Mouse (Mus musculus) embryonic facial prominence, embryonic 11.5 days (tissue): ENCODE data around the gene Slc43a3. TPM values are rescaled to one million over a fixed set of nuclear protein-coding genes. Genes with fewer than 3 reads are reported as not detected.
"Not testable (repeated sequence)": the region's sequence is repeated elsewhere in the genome, so short reads cannot be mapped to it uniquely, and the experiment has no call there.

Source experiments
- ATAC-seq: fragments of 200-750 bp; cut with Nextera tagmentation; replicated peaks from 2 replicates; pipeline ENCODE4 v1.8.0; 2017; ENCODE audit warnings: low read depth; ENCODE audit not compliant: insufficient number of reproducible peaks, low FRiP score, low TSS enrichment
- DNase-seq: peaks from one replicate; pipeline ENCODE4 v3.0.0-alpha.2; 2015; ENCODE audit warnings: low spot score
- H3K27ac ChIP-seq: fragments of 300-500 bp; sonication (generic); replicated peaks from 2 replicates; pipeline ENCODE4 v1.5.1; 2014; ENCODE audit warnings: mild to moderate bottlenecking, low read depth, low read length, control low read depth
- H3K27me3 ChIP-seq: fragments of 300-500 bp; sonication (generic); 2 replicates; pipeline ENCODE4 v1.6.1; 2014; ENCODE audit warnings: mild to moderate bottlenecking, low read length, moderate library complexity, mixed read lengths; ENCODE audit not compliant: control insufficient read depth, insufficient read depth
- H3K36me3 ChIP-seq: fragments of 300-500 bp; sonication (generic); replicated peaks from 2 replicates; pipeline ENCODE4 v1.6.1; 2014; ENCODE audit warnings: low read depth, mild to moderate bottlenecking, low read length, moderate library complexity, mixed read lengths; ENCODE audit not compliant: control insufficient read depth, insufficient read depth
- H3K4me1 ChIP-seq: fragments of 300-500 bp; sonication (generic); 2 replicates; pipeline ENCODE4 v1.6.1; 2014; ENCODE audit warnings: low read length, mixed read lengths; ENCODE audit not compliant: control insufficient read depth, insufficient read depth
- H3K4me2 ChIP-seq: fragments of 300-500 bp; sonication (generic); 2 replicates; pipeline ENCODE4 v1.6.1; 2014; ENCODE audit warnings: low read depth, mild to moderate bottlenecking, control low read depth, low read length, moderate library complexity
- H3K4me3 ChIP-seq: fragments of 300-500 bp; sonication (generic); 2 replicates; pipeline ENCODE4 v1.5.1; 2014; ENCODE audit warnings: low read depth, low read length, control low read depth
- H3K9ac ChIP-seq: fragments of 300-500 bp; sonication (generic); replicated peaks from 2 replicates; pipeline ENCODE4 v1.6.1; 2014; ENCODE audit warnings: mild to moderate bottlenecking, control low read depth, low read length
- H3K9me3 ChIP-seq: fragments of 300-500 bp; sonication (generic); replicated peaks from 2 replicates; pipeline ENCODE4 v1.6.1; 2016; ENCODE audit warnings: mild to moderate bottlenecking, low read length, inconsistent platforms, mixed read lengths; ENCODE audit not compliant: control insufficient read depth
- WGBS: fragments of 180-500 bp; shearing (Covaris S2); extraction: QIAGEN DNeasy Blood & Tissue Kit; methylation state at CpG from one replicate; pipeline ENCODE4 v1.1.7; 2014; 5-methylcytosine and 5-hydroxymethylcytosine counted together
- polyA plus RNA-seq: library from polyadenylated mRNA; unstranded; fragments of >200 nt; fragmentation: Nextera tagmentation; extraction: Ambion mirVana; gene quantifications from 2 replicates; pipeline ENCODE4 v1.2.1, GENCODE M21; 2014

Slc43a3 gene
- polyA plus RNA-seq, 1 experiment from 2014 or later, result 37.2 TPM

DNA sequence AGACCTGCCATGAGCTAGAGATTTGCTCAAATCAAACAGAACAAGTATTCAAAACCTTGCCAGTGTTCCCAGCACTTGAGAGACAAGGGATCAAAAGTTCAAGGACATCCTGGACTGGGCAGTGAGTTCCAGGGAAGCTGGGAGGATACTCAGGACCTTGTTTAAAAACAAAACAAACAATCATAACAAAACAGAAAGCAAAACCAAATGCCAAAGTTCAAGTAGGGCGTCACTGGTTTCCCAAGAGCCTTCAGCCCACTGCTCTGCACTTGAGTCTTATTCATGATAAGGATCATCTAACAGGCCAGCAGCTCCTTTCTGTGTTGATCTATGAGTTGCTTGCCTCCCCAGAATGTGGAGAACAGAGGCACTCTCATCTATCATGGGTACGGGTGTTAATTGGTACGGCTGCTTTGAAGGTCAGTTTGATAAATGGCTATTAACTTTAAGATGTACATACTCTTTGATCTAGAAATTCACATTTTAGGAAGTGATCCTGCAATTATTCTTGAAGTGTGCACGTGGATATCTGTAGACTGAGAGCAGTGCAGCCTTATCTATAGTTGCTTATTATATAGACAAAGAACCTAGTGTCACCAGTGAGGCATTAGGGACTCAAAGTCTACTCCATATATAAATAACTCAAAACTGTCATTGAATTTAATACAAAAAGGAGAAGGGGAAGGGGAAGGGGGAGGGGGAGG is 40.7 kb upstream of the Slc43a3 start:
- H3K27me3 ChIP-seq, result 0 out of 2 replicates have a peak, but pooled peaks cover 3% of the 10 kb centered on the region
- 75% methylated on average over 4 of the region's 4 CpGs for WGBS
- H3K9me3 ChIP-seq, result no peaks in the 10 kb centered on the region
- no peaks in the 10 kb centered on the region for H3K36me3 ChIP-seq
- no peak overlapping the region for H3K9ac ChIP-seq
- DNase-seq (no peak), ATAC-seq (no peak)
- no peak overlapping the region for H3K4me3 ChIP-seq
- no peaks in the 10 kb centered on the region for H3K4me1 ChIP-seq
- H3K4me2 ChIP-seq, result no peak overlapping the region
- no peak overlapping the region for H3K27ac ChIP-seq

DNA sequence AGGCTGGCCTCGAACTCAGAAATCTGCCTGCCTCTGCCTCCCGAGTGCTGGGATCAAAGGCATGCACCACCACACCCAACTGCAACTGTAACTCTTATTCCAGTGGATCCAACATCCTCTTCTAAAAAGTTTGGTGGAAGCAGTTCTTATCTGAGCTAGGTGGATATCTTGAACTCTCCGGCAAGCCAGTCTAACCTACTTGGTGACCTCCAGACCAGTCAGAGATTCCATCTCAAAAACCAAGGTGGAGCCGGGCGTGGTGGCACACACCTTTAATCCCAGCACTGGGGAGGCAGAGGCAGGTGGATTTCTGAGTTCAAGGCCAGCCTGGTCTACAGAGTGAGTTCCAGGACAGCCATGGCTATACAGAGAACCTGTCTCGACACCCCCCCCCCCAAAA is 39.7 kb upstream of the Slc43a3 start:
- H3K9me3 ChIP-seq, H3K4me3 ChIP-seq, H3K27ac ChIP-seq, H3K4me1 ChIP-seq, ATAC-seq, H3K4me2 ChIP-seq, DNase-seq, H3K27me3 ChIP-seq, H3K9ac ChIP-seq, H3K36me3 ChIP-seq: not testable (repeated sequence)
- WGBS, result 89% methylated on average over 6 of the region's 6 CpGs

DNA sequence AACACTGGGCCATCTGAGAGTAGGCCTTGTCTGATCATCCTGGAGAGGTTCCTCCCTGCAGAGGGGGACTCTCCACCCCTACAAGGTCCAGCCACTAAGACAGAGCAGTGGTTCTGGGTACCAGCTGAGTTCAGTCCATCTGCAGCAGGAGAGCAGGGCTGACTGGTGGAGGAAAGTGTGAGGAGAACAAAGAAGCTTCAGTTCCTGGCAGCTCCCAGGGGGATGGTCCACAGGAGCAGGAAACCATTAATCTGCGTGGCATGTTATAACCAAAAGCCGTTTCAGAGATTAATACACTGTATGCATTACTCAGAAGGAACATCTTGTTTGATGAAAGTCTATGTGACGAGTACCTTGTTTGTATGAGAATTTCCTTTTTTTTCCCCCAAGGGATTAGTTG is 23.7 kb upstream of the Slc43a3 start:
- WGBS, result 37% methylated on average over 3 of the region's 3 CpGs
- ATAC-seq (no peak), DNase-seq (no peak)
- H3K4me1 ChIP-seq, result no peaks in the 10 kb centered on the region
- no peaks in the 10 kb centered on the region for H3K9me3 ChIP-seq
- no peaks in the 10 kb centered on the region for H3K36me3 ChIP-seq
- no peak overlapping the region for H3K9ac ChIP-seq
- H3K4me2 ChIP-seq, result no peak overlapping the region
- H3K4me3 ChIP-seq, result no peak overlapping the region
- H3K27me3 ChIP-seq, result no peaks in the 10 kb centered on the region
- H3K27ac ChIP-seq, result no peak overlapping the region

GRCm38 (mm10) chr2:84913881-84914280 is 22.5 kb upstream of the Slc43a3 start:
- H3K27me3 ChIP-seq, result no peaks in the 10 kb centered on the region
- H3K27ac ChIP-seq, result no peak overlapping the region
- no peak overlapping the region for H3K4me3 ChIP-seq
- DNase-seq (no peak), ATAC-seq (no peak)
- WGBS, result 69% methylated on average over 5 of the region's 5 CpGs
- H3K9ac ChIP-seq, result no peak overlapping the region
- no peaks in the 10 kb centered on the region for H3K9me3 ChIP-seq
- no peak overlapping the region for H3K4me2 ChIP-seq
- no peaks in the 10 kb centered on the region for H3K36me3 ChIP-seq
- no peaks in the 10 kb centered on the region for H3K4me1 ChIP-seq

GRCm38 (mm10) chr2:84915330-84915729 is 21.0 kb upstream of the Slc43a3 start:
- Histone ChIP-seq H3K4me1 (no peaks in the 10 kb centered on the region), H3K4me3 (no peak overlapping the region), H3K4me2 (no peak overlapping the region), H3K27me3 (no peaks in the 10 kb centered on the region), H3K9ac (no peak overlapping the region), H3K27ac (no peak overlapping the region), H3K9me3 (no peaks in the 10 kb centered on the region), H3K36me3 (no peaks in the 10 kb centered on the region)
- ATAC-seq (no peak), DNase-seq (no peak)
- WGBS, result 72% methylated on average over 3 of the region's 3 CpGs

GRCm38 (mm10) chr2:84916548-84917320 is 19.6 kb upstream of the Slc43a3 start:
- no peak overlapping the region for H3K4me3 ChIP-seq
- no peaks in the 10 kb centered on the region for H3K4me1 ChIP-seq
- H3K27me3 ChIP-seq, result no peaks in the 10 kb centered on the region
- H3K9me3 ChIP-seq, result no peaks in the 10 kb centered on the region
- H3K27ac ChIP-seq, result 0 out of 2 replicates have a peak overlapping the region, but pooled peaks have one; percentile 3
- H3K4me2 ChIP-seq, result no peak overlapping the region
- WGBS, result 78% methylated on average over 8 of the region's 8 CpGs
- ATAC-seq (no peak), DNase-seq (no peak)
- H3K36me3 ChIP-seq, result no peaks in the 10 kb centered on the region
- H3K9ac ChIP-seq, result no peak overlapping the region

GRCm38 (mm10) chr2:84918188-84918587 is 18.2 kb upstream of the Slc43a3 start:
- Histone ChIP-seq H3K9me3 (no peaks in the 10 kb centered on the region), H3K4me3 (no peak overlapping the region), H3K9ac (no peak overlapping the region), H3K27ac (no peak overlapping the region), H3K36me3 (no peaks in the 10 kb centered on the region), H3K27me3 (no peaks in the 10 kb centered on the region), H3K4me2 (no peak overlapping the region), H3K4me1 (no peaks in the 10 kb centered on the region)
- ATAC-seq (no peak), DNase-seq (no peak)
- WGBS, result 70% methylated on average over 3 of the region's 3 CpGs

DNA sequence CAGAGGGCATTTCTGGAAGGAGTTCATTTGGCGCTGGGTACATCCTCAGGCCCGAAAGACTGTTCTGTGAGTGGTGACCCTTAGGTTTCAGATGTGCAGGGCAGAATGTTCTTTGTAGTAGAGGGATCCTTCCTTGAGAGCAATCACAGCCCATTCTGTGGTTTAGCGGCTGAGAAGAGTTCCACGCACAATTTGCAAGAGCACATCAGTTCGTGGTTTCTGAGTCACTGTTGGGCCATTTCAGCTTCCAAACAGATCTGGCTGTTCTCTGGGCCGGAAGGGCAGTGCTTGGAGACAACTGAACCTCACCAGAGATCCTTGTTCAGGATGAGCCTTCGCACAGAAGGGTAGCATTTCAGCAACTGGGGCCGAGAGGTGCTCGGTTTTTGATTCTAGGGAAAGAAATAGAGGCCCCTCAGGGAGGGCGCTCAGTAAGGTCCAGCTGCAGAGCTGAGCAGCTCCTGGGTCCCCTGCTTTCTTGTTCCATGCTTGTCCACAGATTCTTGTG is 16.7 kb upstream of the Slc43a3 start:
- DNase-seq, result no peak
- Histone ChIP-seq H3K4me2 (no peak overlapping the region), H3K9ac (no peak overlapping the region), H3K36me3 (no peaks in the 10 kb centered on the region), H3K27ac (no peak overlapping the region), H3K4me3 (no peak overlapping the region), H3K27me3 (no peaks in the 10 kb centered on the region), H3K4me1 (no peaks in the 10 kb centered on the region), H3K9me3 (no peaks in the 10 kb centered on the region)
- no peak for ATAC-seq
- 85% methylated on average over 10 of the region's 10 CpGs for WGBS
